Mouse (Mus musculus) neural tube, embryonic 15.5 days (tissue): ENCODE data around the gene Pam. TPM values are rescaled to one million over a fixed set of nuclear protein-coding genes. Genes with fewer than 3 reads are reported as not detected.

Experiments
- ATAC-seq: fragments of 200-750 bp; cut with Nextera tagmentation; 2 replicates; pipeline ENCODE4 v1.8.0; 2017; ENCODE audit warnings: mild to moderate bottlenecking, moderate TSS enrichment, moderate library complexity; ENCODE audit not compliant: low FRiP score
- H3K27ac ChIP-seq: fragments of 300-500 bp; sonication (generic); replicated peaks from 2 replicates; pipeline ENCODE4 v1.5.1; 2015; ENCODE audit warnings: mild to moderate bottlenecking, inconsistent platforms
- H3K27me3 ChIP-seq: fragments of 300-500 bp; sonication (generic); replicated peaks from 2 replicates; pipeline ENCODE4 v1.6.1; 2015; ENCODE audit warnings: inconsistent platforms
- H3K36me3 ChIP-seq: fragments of 300-500 bp; sonication (generic); 2 replicates; pipeline ENCODE4 v1.6.1; 2015; ENCODE audit warnings: inconsistent platforms
- H3K4me1 ChIP-seq: fragments of 300-500 bp; sonication (generic); 2 replicates; pipeline ENCODE4 v1.6.1; 2015; ENCODE audit warnings: inconsistent platforms
- H3K4me2 ChIP-seq: fragments of 300-500 bp; sonication (generic); 2 replicates; pipeline ENCODE4 v1.6.1; 2015; ENCODE audit warnings: inconsistent platforms, mild to moderate bottlenecking, moderate library complexity
- H3K4me3 ChIP-seq: fragments of 300-500 bp; sonication (generic); replicated peaks from 2 replicates; pipeline ENCODE4 v1.5.1; 2015; ENCODE audit warnings: mild to moderate bottlenecking, inconsistent platforms
- H3K9ac ChIP-seq: fragments of 300-500 bp; sonication (generic); replicated peaks from 2 replicates; pipeline ENCODE4 v1.6.1; 2015; ENCODE audit warnings: mild to moderate bottlenecking, inconsistent platforms
- H3K9me3 ChIP-seq: fragments of 300-500 bp; sonication (generic); replicated peaks from 2 replicates; pipeline ENCODE4 v1.6.1; 2016; ENCODE audit warnings: inconsistent platforms
- WGBS: fragments of 180-500 bp; shearing (Covaris S2); methylation state at CpG from one replicate; pipeline ENCODE4 v1.1.7; 2015; ENCODE audit warnings: mixed read lengths; 5-methylcytosine and 5-hydroxymethylcytosine counted together
- polyA plus RNA-seq: library from polyadenylated mRNA; unstranded; fragments of >200 nt; fragmentation: Nextera tagmentation; extraction: Ambion mirVana; gene quantifications from 2 replicates; pipeline ENCODE4 v1.2.1, GENCODE M21; 2015

Gene Pam
- polyA plus RNA-seq, 1 experiment from 2014 or later: 31.8 TPM

DNA sequence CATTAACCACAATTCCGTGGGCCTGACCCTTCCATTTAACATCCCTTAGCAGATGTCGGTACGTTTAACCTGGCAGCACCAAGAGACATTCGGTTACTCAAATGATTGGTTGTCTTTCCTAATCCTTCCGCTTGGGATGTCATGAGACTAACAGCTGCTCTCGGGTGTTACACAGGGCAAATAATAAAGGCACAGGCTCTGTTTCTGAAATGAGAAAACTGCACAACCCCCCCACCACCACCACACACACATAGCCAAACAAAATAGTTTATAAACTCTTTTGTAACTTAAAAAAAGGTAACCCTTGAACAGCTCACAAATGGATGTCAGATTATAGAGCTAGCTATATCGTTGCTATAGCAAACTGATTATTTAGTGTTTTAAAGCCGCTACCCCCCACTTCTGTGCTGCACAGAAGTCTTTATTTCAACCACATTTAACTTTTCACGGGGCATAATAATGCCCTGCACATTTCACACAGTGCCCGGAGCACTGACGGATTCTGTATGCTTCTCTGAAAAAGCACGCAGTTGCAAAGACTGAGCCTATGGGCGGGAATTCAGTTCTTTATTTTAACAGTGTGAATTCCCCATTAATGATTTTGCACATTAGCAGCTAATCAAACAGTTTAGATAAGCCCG, 246.7 kb downstream of the Pam start:
- H3K27me3 ChIP-seq: no peaks in the 10 kb centered on the region
- no peak overlapping the region for H3K4me2 ChIP-seq
- 16% methylated on average over 14 of the region's 14 CpGs for WGBS
- no peak overlapping the region for H3K27ac ChIP-seq
- H3K4me3 ChIP-seq: no peak overlapping the region
- H3K36me3 ChIP-seq: no peaks in the 10 kb centered on the region
- peak; percentile 32; the same call in 1 of the 2 replicates for ATAC-seq
- peaks cover 7% of the 10 kb centered on the region for H3K4me1 ChIP-seq
- no peaks in the 10 kb centered on the region for H3K9me3 ChIP-seq
- no peak overlapping the region for H3K9ac ChIP-seq

DNA sequence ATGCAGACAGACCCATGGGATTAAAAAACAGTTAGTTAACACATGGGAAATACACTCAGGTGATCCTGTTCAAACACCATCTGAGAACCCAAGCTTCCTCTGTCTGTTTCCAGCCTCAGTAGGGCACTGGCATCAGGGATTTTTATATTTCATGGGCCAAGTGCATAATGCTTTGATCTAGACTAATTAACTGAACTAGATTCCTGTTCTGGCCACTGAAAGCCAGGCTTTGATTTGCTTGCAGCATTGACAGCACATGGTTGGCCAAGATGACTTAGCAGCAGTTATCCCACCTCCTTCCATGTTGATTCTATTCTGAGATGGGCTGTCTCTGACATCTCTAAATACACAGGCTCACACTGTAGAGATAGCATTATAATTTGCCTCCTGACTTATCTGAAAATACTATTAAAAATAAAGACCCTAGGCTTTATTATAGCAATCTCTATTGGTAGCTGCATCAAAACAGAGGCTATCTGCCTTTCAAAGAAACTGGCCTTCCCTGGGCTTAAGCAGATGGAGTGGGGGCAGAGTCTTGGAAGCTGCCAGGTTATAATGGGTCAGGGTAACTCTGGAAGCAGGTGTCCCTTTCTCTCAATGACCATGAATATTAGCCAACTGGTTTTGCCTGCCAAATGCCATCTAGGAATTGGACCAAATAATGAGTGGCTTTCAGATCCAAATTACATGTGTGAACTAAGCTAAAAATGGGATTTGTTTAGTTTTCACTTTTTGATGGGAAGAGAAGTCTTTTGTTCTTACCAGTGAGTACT, 252.0 kb downstream of the Pam start:
- Histone ChIP-seq H3K4me3 (no peak overlapping the region), H3K27me3 (no peaks in the 10 kb centered on the region), H3K4me1 (peaks cover 3% of the 10 kb centered on the region; the same call in 1 of the 2 replicates), H3K4me2 (no peak overlapping the region), H3K36me3 (0 out of 2 replicates have a peak, but pooled peaks cover 4% of the 10 kb centered on the region), H3K27ac (no peak overlapping the region), H3K9ac (no peak overlapping the region), H3K9me3 (no peaks in the 10 kb centered on the region)
- peak; percentile 57 for ATAC-seq

DNA sequence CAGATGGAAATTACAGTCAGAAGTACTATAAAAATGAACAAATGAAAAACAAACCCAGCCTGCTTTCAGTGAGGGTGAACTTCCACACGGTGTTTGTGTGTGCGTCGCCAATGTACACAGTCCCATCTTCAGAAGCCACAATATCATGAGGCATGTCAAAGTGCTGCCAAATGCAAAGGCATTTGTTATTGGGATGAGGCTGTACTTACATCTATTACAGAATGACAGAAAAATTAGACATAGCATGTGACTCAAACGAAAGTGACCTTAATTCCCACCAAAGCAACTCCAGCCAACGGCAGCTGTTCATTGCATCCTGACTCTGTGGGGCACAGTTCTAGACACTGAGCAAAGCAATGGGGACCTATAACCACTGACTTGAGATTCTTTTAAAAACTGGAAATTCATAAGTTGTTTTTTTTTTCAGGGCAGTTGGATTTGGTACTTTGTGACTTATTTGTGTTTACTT, 261.1 kb downstream of the Pam start:
- H3K4me2 ChIP-seq: no peak overlapping the region
- no peaks in the 10 kb centered on the region for H3K4me1 ChIP-seq
- 0 out of 2 replicates have a peak, but pooled peaks cover 5% of the 10 kb centered on the region for H3K36me3 ChIP-seq
- ATAC-seq: no peak
- no peaks in the 10 kb centered on the region for H3K9me3 ChIP-seq
- H3K27ac ChIP-seq: no peak overlapping the region
- H3K9ac ChIP-seq: no peak overlapping the region
- no peaks in the 10 kb centered on the region for H3K27me3 ChIP-seq
- H3K4me3 ChIP-seq: no peak overlapping the region
- WGBS: 72% methylated on average over 5 of the region's 5 CpGs

DNA sequence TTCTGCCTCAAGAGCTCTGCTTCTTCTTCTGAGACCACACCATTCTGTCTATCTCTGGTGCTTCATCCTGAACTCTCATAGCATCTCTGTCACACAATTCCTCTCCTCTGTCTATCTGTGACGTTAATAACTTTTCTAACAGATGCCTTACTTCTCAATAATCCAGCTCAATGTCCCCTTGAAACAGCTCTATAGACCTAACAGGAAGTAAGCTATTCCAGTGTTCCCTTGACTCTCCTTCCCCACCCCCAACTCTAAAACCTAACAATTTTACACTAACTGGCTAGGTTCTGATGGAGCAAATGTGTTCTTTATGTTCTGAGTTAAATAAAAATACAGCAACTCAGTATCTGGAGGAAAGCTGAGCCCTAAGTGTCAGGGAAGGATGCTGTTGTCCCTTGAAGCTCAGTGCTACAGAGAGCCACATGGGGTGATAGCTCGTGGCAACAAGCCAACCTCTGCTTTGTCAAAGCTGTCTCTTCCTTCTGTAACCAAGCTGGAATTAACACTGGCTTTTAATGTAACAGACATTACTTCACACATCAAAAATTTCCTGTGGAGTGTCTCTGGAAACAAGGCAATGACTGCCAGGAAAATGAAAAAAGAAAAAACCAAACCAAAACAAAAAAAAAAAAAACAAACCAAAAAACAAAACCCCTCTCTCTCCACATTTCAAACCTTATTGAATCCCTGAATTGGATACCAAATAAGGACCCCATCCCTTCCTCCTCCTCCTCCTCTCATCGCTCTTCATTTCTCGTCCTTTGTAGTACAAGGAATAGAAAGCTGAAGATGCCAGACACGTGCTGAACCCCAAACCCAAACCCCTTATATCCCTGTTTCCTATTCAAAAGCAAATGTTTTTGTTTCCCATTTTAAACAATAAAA, 261.7 kb downstream of the Pam start:
- 0 out of 2 replicates have a peak, but pooled peaks cover 5% of the 10 kb centered on the region for H3K36me3 ChIP-seq
- H3K4me1 ChIP-seq: no peaks in the 10 kb centered on the region
- H3K9ac ChIP-seq: no peak overlapping the region
- H3K27me3 ChIP-seq: no peaks in the 10 kb centered on the region
- 0 out of 2 replicates have a peak overlapping the region, but pooled peaks have one; percentile 33 for H3K27ac ChIP-seq
- ATAC-seq: peak; percentile 63; the same call in 1 of the 2 replicates
- H3K4me2 ChIP-seq: no peak overlapping the region
- H3K9me3 ChIP-seq: no peaks in the 10 kb centered on the region
- WGBS: 59% methylated on average over 5 of the region's 5 CpGs
- H3K4me3 ChIP-seq: no peak overlapping the region

DNA sequence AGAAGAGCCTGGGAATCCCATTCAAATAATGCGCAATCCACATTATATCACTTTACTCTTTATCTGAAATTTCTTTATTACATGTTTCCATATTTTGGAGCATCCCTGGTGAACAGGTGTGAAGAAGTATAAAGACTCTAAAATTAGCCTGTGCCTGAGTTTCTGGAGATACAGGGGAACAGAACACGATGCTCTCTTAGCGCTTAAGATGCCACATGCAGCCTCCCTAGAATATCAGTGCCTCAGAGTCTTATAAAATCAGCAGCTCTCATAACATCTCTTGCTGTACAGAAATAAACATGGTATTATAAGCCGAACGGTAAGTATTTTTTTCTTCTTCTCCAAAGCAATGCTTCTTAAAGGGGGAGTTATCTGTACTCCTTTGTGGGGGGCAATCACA, 267.4 kb downstream of the Pam start:
- 91% methylated on average over 5 of the region's 5 CpGs for WGBS
- H3K36me3 ChIP-seq: peaks cover 9% of the 10 kb centered on the region; the same call in 1 of the 2 replicates
- no peak overlapping the region for H3K27ac ChIP-seq
- no peaks in the 10 kb centered on the region for H3K9me3 ChIP-seq
- no peaks in the 10 kb centered on the region for H3K27me3 ChIP-seq
- H3K4me2 ChIP-seq: no peak overlapping the region
- no peak overlapping the region for H3K4me3 ChIP-seq
- no peaks in the 10 kb centered on the region for H3K4me1 ChIP-seq
- H3K9ac ChIP-seq: no peak overlapping the region
- no peak for ATAC-seq

DNA sequence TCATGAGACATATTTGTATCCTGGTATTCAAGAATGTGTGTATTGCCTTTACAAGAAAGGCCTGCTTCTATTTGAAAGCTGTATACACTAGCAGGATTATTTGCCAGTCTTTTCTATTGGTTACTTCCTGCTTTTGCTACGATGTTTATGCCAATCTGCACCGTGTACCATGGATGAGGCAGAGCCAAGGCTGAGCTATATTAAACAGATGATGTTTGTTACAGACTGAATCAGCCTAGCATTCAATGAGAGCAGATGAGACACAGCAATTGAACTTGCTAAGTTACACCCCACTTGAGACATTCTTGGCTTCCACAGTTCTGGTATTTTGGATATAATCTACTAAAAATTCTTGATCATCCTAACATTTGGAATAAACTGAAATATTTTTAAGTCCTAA, 267.9 kb downstream of the Pam start:
- no peak overlapping the region for H3K27ac ChIP-seq
- 72% methylated on average over 2 of the region's 2 CpGs for WGBS
- no peak overlapping the region for H3K4me2 ChIP-seq
- H3K36me3 ChIP-seq: peaks cover 9% of the 10 kb centered on the region; the same call in 1 of the 2 replicates
- H3K27me3 ChIP-seq: no peaks in the 10 kb centered on the region
- no peak for ATAC-seq
- H3K9ac ChIP-seq: no peak overlapping the region
- no peaks in the 10 kb centered on the region for H3K9me3 ChIP-seq
- no peaks in the 10 kb centered on the region for H3K4me1 ChIP-seq
- no peak overlapping the region for H3K4me3 ChIP-seq

DNA sequence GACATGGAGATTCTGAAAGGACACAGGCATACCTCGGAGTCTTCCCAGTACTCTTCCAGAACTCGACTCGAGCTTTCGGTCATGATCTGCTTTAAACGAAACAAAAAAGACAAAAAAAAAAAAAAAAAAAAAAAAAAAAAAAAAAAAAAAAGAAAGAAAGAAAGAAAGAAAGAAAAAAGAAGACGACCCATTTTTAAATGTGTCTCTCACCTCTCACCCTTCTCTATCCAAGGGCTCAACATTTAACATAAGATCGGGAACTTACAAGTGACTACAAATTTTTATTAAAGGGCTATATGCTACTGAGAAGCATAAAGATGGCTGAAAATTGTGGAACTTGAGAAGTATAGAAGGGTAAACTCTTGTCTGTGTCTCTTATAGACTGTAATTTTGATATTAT, 272.5 kb downstream of the Pam start:
- Histone ChIP-seq H3K27ac (no peak overlapping the region), H3K4me1 (no peaks in the 10 kb centered on the region), H3K4me3 (no peak overlapping the region), H3K9me3 (no peaks in the 10 kb centered on the region), H3K27me3 (no peaks in the 10 kb centered on the region), H3K4me2 (no peak overlapping the region), H3K36me3 (peaks cover 4% of the 10 kb centered on the region; the same call in 1 of the 2 replicates), H3K9ac (no peak overlapping the region)
- WGBS: 96% methylated on average over 7 of the region's 7 CpGs
- ATAC-seq: no peak

DNA sequence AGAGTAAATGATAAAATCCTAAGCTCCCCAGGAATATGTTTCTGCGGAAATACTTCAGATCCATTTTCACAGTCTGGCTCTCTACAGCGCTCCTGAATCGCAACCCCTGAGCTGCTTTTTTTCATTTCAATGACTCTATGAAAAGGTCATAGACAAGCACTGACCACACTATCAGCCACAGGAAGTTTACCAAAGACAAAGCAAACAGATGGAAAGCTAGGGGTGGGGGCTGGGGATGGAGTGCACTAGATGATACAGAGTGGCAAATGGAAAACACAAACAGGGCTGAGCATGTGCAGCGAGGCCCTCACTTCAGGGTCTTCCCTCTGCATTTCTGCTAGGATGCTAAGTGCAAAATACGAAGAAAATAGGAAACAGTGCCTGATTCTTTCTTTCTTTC, 273.2 kb downstream of the Pam start:
- H3K4me2 ChIP-seq: no peak overlapping the region
- H3K9me3 ChIP-seq: no peaks in the 10 kb centered on the region
- no peak for ATAC-seq
- H3K27me3 ChIP-seq: no peaks in the 10 kb centered on the region
- peaks cover 7% of the 10 kb centered on the region; the same call in 1 of the 2 replicates for H3K36me3 ChIP-seq
- H3K4me3 ChIP-seq: no peak overlapping the region
- no peaks in the 10 kb centered on the region for H3K4me1 ChIP-seq
- 89% methylated on average over 5 of the region's 5 CpGs for WGBS
- H3K9ac ChIP-seq: no peak overlapping the region
- H3K27ac ChIP-seq: no peak overlapping the region

DNA sequence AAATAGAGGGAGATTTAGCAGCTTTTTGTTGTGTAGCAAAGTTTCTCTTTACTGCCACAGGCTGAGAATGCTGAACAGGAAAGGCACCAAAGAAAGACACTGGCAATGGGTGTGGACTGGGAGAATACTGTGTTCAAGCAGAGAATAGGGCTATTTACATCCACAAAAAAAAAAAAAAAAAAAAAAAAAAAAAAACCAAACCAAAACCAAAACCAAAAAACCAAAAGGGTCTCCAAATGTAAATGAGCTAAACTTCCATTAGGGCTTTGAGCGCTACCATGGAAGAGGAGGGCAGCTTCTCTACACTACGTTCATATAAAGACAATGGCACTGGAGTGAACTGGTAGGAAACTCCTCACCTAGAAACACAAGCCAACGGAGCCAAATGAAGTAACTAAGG, 274.2 kb downstream of the Pam start:
- no peak for ATAC-seq
- H3K27ac ChIP-seq: no peak overlapping the region

DNA sequence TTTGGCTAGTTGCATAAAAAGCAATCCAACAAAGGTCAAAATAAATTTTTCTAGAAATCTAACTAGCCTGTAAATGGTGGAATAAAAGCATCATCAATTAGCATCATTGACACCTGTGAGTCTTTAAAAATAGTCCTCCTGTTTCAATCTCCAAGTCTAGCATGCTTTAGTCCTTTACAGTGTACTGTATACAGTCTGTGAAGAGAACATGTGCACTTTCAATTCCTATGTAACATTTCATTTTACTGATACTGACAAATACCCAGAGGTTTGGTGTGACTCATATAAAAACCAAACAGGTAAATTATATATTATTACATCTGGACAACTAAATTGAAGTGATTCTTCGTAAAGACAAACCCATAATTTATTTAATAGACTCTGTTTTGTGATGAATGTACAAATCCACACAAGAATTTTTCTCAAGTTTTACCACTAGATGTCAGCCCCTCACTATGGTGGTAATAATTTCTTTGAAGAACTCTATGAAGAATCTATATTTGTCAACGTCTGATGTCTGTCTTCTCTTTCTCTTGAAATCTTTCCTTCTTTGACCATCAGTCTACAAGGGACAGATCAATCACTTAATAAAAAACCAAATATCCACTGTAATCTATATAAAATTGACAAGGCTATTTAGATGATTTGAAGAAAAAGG, 286.1 kb downstream of the Pam start:
- no peak overlapping the region for H3K9ac ChIP-seq
- no peaks in the 10 kb centered on the region for H3K9me3 ChIP-seq
- 37% methylated on average over 2 of the region's 2 CpGs for WGBS
- H3K27me3 ChIP-seq: no peaks in the 10 kb centered on the region
- no peaks in the 10 kb centered on the region for H3K36me3 ChIP-seq
- no peak for ATAC-seq
- no peak overlapping the region for H3K4me3 ChIP-seq
- H3K27ac ChIP-seq: no peak overlapping the region
- H3K4me1 ChIP-seq: no peaks in the 10 kb centered on the region
- no peak overlapping the region for H3K4me2 ChIP-seq

More for the DNA sequence above, 274.2 kb downstream of the Pam start:
- Histone ChIP-seq H3K4me2 (no peak overlapping the region), H3K36me3 (peaks cover 7% of the 10 kb centered on the region; the same call in 1 of the 2 replicates), H3K4me3 (no peak overlapping the region), H3K27me3 (no peaks in the 10 kb centered on the region), H3K4me1 (no peaks in the 10 kb centered on the region), H3K9ac (no peak overlapping the region), H3K9me3 (no peaks in the 10 kb centered on the region)
- 89% methylated on average over 3 of the region's 3 CpGs for WGBS

DNA sequence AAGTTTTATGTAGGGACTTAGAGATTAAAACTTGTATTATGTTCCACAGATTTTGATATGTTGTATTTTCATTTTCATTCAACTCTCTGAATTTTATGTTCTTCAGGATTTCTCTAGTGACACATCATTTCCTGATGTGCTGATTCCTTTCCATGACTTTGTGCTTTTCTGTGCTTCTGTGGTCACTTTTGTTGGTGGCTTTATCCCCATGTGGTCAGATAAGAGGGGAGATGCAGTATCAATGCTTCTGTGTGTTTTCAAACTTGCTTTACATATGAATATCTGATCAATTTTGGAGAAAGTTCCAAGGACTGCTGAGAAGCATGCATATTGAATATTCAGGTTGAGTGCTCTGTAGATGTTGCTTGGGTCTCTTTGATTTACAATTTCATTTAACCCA, 290.9 kb downstream of the Pam start:
- Histone ChIP-seq H3K9me3 (peaks cover 9% of the 10 kb centered on the region; the same call in 1 of the 2 replicates), H3K9ac (no peak overlapping the region), H3K27ac (no peak overlapping the region), H3K4me1 (no peaks in the 10 kb centered on the region), H3K36me3 (no peaks in the 10 kb centered on the region), H3K4me3 (no peak overlapping the region), H3K4me2 (no peak overlapping the region), H3K27me3 (no peaks in the 10 kb centered on the region)
- no peak for ATAC-seq
